Mouse (Mus musculus) layer of hippocampus, postnatal 10 days (tissue): ENCODE data around the gene Ccni. TPM values are rescaled to one million over a fixed set of nuclear protein-coding genes. Genes with fewer than 3 reads are reported as not detected.
A peak's percentile ranks its signal among the peaks of the same experiment; 100 is the strongest.

Experiments used
- DNase-seq, 2 experiments: peaks; one replicate each; pipeline ENCODE4 v3.0.0; 2021; ENCODE audit warnings: low spot score in 2 of 2
- long read RNA-seq: library from polyadenylated mRNA; stranded (forward); transcript quantifications from one replicate; pipeline ENCODE4 v2.0.0, GENCODE M21; 2023
- total RNA-seq, 2 experiments: library from RNA; stranded (reverse); gene quantifications; 2 replicates each; pipeline ENCODE4 v1.2.3; 2021

Ccni gene
- 100 to 1,000 TPM; 358 to 363 TPM for total RNA-seq
- long read RNA-seq, transcript Ccni-201 (7 exons, 2,804 nt) = major isoform, 62 of 92 reads
- long read RNA-seq, partial matches to known transcripts = 9 of 92 reads
- long read RNA-seq, other reads (novel, unspliced or antisense) = 21 of 92 reads

DNA sequence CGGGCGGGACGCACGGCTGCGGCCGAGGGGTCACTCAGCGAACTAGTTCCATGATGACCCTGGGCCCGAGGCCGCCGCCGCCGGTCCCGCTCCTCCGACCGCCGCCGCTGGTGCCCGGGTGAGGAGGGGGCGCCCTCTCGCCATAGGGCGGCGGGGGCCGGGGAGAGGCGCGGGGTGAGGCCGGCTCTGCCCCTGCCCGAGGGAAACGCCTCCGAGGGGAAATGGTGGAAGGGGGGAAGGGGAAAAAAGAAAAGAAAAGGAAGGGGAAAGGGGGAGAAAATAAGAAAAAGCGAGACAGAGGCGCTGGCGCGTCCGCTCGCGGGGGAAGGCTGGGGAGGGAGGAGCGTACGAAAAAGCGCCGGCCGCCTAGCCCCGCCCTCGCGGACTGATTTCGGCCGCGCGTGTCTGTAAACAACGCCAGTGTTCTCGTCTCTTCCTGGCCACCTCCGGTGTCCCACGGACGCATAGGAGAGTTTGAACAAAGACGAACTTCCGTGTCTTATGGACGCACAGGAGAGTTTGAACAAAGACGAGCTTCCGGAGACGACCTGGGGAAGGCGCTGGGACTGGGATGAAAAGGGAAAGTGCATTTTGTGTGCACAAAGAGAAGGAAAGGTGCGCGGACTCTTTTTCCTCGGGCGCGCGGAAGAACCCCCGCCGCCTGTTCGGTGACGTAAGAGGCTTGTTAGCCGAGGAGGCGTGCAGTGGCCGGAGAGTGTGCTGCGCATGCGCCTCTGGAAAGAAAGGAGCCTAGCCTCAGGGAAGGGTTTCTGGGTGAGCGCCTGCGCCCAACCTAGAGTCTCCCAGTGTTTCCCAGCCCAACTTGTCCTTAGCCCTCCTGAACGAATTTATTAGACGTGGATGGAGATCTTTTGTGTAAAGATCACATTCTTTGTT, at the start of gene Ccni, which contains the start of gene 2010109A12Rik:
Gene Ccni (minus strand): TSS at position 387 of the 897 bp plus-strand sequence.
Gene 2010109A12Rik (plus strand): TSS at position 410 of the 897 bp plus-strand sequence.
- peak; percentile 95 to 97 for DNase-seq

DNA sequence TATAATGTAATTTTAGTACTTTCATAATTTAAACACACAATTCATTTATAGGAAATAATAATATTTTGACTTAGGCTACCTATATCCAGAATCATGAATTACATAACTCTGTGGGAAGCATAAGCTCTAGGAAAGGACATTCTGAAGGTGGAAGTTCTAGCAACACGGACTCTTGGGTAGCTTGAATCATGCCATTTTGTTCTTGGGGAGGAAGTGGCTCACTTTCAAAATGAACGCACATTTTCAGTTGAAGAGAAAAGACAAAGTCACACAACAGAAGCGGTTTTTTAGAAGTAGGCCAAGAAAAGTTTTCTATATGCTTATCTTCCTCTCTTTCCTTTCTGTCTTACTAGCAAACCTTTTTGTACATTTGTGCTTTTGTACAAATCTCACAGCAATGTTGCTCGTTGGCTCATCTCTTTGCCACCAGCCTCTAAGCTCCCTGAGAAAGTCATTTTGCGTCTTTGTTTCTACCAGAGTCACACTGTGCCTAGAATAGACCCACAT, 49.5 kb upstream of the Ccni start:
- no peak for DNase-seq

DNA sequence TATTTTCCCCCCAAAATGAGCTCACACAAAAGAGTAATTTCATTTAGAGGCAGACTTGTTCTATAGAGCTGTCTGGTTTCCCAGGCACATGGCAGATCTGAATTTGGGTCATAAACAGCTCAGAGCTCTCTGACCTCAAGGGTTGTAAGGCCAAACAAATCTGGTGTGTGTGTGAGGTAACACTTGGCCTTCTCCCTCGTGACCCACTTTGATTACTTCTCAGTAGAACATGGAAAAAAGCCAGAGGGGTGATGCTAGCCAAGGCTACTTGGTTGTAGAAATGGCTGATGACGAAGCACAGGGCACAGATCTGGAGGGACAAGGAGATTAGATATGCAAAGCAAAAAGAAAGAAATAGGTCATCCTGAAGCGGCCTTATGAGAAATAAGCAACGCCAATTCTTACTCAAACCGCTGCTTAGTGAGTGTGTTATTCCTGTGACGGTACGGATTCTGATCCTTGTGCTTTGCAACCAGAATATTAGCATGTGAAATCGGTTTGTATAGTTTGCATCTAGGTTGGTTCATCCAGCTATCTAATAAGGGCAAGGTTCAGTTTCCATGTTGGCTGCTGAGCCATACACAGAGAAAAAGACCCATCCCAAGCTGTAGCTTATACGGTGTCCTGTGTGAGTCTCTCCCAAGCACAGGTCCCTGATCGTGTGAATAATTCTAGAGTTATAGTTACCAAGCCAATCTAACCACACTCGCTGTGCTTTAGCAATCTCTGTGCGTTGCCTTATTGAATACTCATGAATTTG, 44.9 kb upstream of the Ccni start:
- no peak for DNase-seq

DNA sequence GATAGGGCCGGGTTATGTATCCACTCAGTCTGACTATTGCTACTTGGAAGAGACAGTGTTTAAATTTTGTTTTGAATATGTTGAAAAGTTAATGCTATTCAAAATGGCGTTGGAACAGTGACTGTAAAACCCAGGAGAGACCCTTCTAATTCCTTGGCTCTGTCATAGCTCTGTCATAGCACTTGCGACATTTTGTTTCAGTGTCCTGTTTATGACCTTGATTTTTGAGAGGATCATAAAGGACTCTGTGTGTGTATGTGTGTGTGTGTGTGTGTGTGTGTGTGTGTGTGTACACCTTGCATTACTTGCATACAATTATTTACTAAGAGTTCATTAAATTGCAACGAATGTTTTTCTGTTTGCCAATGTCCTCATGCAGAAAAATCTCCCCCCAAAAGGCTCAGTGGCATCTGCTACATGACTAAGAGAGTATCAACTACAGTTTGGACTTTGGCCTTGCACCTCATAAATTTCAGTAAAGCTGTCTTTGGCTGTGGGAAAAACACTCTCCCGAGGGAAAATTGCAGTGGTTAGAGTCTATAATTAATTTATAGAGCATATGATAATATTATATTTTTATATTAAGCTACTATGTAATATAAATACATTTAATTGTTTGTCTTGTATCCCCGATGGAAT, 43.8 kb upstream of the Ccni start:
- DNase-seq = no peak

DNA sequence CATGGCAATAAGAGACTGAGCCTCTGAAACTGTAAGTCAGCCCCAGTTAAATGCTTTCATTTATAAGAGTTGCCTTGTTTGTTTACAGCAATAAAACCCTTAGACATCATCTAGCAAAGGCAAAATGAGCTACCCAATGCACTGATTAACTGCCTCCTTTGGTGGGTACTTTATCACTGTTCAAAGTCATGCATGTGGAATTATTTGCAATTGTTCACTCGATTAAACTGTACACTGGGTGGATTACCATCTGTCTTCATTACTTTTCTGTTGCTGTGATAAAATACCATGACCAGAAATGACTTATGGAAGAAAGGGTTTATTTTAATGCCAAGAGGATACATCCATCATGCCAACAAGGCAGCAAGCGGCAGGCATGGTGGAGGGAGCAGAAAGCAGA, 39.0 kb upstream of the Ccni start:
- DNase-seq = no peak

DNA sequence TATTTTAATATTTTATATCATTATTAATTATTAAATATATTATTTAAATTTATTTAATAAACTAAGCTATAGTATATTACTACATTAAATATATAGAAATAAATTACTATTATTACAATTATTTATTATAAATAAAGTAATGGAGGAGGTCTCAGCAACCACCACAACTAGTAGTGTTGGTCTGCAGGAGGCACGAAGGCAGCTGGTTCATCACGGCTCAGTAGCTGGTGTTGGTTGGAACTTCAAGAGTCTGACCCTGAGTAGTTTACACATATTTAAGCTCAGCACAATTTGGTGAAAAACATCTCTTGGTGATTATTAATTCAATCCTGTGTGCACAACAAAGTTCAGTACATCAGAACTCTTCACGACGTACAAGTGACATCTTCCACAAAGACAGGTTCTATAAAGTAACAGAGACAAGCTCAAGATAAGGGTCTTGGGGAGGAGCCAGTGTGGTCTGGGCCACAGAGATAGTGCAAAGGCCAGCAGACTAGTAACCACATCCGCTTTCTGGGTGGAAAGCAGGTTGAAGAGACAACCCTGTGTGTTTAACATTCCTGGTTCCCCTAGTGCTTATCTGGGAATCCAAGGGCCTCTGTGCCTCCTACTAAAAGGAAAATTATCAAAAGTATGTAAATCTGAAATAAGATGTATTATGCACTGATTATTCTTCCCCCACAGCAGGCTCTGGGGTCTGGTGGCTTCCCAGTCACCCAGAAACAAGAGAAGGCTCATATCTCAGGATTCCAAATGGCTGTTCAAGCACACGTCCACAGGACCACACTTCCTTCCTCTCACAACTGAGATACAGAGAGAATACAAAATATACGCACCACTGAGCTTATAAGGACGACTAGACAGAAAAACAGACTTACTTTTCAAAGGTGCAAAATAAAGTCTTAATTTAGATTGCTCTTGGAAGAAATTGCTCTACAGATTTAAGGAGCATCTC, 33.6 kb upstream of the Ccni start:
- DNase-seq = no peak

DNA sequence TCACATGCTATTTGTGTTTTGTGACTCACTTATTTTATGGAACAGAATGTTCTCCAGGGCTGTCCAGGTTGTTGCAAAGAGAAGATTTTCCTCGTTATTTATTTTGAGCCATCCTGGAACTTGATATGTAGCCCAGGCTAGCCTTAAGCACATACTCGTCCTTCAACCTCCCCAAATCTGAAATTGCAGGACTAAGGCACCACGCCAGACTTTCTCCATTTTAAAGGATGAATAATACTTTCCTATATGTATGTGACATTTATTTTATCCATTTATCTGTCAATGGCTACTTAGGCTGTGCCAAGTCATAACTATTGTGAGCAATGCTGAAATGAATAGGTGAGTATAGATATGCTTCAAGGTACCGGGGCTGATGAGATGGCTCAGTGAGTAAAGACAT, 30.2 kb upstream of the Ccni start:
- no peak for DNase-seq

DNA sequence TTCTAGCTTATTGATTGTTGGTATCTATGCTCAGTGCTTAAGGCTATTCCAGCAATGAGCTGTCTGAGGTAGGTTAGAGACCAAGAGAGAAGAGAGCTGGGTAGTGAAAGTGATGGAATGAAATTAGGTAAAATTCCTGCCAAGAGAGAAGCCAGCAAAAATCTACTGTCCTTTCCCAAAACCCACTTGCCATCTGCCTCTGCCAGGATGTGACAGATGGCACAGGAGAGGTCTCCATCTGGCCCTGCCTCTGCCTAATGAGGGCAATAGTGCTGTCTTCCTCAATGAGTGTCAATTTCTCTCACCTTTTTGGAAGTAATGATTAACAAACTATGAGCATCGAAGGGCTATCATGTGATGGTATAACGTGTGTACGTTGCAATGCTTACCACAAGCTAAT, 29.6 kb upstream of the Ccni start:
- DNase-seq = peak; percentile 66 to 70

DNA sequence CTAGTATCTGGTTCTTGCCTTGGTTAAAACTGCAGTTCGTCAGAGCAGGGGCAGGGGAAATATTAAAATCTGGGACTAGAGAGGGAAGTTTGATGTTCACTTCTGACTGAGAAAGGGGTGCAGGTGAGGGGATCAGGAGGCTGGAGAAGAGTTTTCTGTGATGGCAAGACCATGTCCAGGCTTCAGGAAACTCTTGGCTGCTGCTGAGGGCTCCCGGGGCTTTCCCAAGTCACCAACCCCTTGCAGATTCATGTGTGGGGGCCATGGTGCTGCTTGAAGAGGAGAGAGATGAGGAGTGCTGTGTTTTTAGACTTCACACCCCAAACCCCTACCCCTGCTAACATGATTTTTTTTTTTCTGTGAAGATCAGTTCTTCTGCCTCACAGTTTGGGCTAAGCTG, 28.3 kb upstream of the Ccni start:
- no peak for DNase-seq

DNA sequence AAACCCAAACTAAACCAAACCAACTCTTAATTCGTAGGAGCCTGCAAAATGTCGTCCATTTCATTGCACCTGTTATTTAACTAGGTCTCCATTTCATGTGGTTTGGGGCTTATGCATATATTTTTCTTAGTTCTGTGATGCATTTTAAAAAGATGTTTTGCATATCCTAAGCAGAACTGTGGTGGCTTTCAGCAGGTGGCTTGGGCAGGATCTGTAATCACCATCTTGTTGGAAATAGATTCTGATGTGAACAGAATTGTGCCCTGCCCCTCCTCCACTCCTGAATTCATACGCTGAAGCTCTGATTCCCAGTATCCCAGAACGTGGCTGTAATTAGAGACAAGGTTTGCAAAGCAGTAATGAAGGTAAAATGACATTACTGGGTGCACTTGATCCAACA, 27.8 kb upstream of the Ccni start:
- peak; percentile 25 to 43 for DNase-seq

DNA sequence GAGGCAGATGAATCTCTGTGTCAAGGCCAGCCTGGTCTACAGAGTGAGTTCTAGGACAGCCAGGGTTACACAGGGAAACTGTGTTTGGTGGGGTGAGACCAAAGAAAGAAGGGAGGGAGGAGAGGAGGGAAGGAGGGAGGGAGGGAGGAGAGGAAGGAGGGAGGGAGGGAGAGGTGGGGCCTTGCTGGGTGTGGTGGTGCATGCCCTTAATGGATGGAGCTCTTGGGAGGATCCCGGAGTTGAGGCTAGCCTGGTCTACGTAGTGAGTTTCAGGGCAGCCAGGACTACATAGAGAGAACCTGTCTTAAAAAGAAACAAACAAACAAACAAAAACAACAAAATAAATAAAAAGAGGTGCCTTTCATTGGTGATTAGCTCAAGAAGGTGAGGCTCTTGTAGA, 26.5 kb upstream of the Ccni start:
- no peak for DNase-seq

DNA sequence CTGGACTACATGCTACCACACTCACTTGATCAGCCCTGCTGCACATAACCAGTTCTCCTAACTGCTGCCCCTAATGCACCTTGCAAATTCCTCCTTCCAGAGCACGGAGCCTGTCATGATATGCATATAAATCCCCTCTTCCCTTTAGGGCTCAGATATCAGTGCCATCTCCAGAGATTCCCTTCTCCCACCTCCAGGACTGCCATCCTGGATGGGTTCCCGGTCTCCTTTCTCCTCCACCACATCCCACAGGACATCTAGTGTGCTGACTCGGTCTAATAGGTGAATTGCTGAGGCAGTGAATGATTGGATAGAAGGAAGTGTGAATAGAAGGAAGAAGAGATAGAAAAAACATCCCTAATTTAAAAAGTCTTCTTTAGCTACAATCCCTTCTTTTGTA, 25.4 kb upstream of the Ccni start:
- no peak for DNase-seq

DNA sequence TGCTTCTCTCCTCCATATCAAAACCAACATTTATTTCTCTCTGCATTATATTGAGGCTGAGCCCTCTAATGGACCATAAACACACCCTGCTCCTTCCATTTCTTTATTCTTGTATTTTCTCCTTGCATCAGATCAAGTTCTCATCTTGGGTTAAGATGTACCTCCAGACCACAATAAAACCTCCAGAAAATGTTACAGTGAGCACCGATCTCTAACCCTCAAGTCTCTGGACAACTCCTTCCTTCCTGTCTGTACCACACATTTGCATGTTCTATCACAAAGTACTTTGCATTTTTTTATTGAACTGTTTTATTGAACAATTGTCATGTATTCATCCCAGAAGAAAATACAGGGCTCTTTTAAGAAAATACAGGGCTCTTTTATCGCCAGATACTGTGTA, 23.2 kb upstream of the Ccni start:
- DNase-seq = no peak

DNA sequence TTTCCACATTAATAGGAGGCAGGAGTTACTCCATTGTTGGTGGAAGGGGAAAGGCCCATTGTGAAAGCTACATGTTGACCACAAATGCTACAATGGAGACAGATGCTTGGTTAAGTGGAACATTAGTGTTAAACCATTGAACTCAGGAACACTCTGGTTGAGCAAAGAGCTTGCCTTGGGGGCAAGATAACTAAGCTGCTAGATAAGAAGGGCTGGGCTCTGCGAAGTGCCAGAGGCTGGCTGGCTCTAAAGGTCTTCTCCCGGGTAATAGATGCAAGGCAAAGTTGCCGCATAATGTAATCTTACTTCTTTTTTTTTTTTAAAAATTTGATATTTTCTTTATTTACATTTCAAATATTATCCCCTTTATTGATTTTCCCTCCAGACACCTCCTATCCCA, 20.9 kb upstream of the Ccni start:
- DNase-seq = no peak

DNA sequence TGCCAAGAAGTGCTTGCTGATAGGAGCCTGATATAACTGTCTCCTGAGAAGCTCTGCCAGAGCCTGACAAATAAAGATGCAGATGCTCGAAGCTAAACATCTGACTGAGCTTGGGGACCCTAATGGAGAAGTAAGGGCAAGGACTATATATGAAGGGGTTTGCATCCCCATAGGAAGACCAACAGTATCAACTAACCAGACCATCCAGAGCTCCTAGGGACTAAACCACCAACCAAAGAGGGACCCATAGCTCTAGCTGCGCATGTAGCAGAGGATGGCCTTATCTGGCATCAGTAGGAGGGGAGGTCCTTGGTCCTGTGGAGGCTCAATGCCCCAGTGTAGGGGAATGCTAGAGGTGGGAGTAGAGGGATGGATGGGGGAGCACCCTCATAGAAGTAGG, 18.3 kb upstream of the Ccni start:
- DNase-seq = no peak

DNA sequence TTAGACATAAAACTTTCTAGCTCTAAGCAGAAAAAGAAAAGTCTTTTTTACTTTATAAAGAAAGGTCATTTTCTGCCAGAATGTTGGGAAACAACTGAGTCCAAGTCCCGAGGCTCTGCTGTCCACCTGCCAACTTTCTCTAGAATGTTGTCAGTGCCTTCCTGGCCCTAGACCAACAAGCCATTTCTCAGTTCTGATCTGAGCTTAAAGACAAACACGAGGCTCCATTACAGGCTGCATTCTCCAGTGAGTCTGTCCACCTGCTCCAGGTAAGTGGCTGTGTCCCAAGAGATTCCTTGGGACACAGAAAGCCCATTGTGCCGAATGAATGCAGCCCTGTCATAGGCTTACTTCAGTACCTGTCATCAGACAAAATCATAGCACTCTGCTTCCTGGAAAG, 15.4 kb upstream of the Ccni start:
- DNase-seq = no peak

DNA sequence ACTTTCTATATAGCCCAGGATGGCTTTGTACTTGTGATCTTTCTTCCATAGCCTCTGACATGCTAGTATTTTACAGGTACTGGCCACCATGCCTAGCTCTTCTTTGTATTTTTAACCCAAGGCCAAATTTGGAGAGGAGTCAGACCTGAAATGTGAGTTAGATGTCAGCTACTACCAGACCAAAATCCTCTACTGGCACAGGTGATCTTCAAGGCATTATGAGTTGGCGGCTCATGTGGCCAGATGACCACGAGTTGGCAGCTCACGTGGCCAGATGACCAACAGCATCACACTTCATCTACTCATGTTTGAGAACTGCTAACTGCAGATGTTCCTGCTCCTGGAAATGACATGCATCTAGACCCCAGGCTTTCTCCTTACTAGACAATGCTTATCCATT, 12.1 kb upstream of the Ccni start:
- DNase-seq = no peak

DNA sequence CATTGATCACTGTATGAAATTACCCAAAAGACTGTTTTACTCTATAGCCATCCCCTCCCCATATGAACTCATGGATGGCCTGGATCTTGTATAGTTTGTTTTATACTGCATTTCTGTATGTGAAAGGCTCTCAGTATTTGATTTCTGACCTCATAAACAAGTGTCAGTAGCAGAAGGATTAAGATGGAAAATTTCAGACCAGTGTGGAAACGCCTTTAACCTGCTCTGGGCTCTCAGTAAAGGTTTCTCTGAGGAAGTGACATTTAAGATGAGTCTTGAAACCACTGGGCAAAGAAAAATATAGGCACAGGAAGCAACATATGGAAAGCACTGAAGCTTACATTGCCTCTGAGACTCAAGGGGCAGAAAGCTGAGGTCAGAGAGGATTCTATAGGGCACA, 1.3 kb upstream of the Ccni start:
- DNase-seq = no peak

DNA sequence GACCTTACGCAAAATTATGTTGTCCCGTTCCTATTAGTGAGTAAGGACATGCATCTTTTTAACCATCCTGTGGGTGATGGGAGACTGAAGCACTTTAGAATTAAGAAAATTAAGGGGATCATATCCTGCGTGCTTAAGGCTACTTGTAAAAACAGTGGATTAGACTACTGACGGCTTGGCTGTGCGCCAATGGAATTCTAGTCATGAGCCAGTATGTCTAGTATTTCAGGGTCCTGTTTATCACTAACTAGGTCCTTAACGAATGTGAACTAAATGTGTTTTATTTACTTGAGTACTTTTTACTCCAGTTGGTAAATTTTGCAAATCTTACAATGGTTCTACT, 682 bp upstream of the Ccni start:
- peak; percentile 42 to 57 for DNase-seq

DNA sequence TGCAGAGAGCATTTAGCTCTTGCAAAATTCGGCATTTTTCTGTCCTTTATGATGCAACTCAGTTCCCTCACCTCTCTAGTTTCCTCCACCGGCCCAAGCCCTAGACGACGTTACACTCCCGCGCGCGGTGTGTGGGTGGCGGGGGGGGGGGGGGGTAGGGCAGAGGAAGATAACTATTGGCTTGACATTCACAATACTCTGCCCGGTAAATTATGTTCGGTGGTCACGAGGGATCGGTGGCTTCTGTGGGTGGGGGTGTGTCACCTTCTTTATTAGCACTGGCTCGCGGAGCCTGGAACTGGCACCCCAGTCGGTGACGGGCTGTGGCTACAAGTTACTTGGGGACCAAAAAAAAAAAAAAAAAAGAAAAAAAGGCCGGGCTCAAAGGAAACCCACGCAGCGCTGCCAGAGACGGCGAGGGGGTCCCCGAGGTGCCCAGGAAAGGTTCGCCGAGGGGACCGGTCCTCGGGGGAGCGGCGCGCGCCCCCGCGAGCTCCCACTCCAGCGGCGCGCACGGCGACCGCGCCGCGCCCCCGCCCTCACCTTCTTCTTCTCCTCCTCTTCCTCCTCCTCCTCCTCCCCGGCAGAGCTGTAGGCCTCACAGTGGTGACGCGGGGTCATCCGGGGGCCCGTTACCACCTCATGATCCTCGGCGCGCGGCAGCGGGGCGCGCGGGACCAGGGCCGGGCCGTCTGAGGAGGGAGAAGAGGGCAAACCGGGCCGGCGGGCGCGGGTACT, 755 bp downstream of the Ccni start:
- DNase-seq = peak; percentile 54 to 67
